Mouse (Mus musculus) heart, postnatal 14 days (tissue): ENCODE measurements at regions not wholly inside any gene's neighbourhood (a gene's known extent, or its start where the extent isn't known, plus 50 kb on each side); places are given as distances from the start of the nearest gene placed in this dataset.

Experiments used
- DNase-seq, 2 experiments: peaks; one replicate each; pipeline ENCODE4 v3.0.0; 2021 to 2022
- intact Hi-C: fragments of 180-260 bp; cut with DNase I; formaldehyde crosslinking; loops from one replicate; pipeline ENCODE4 v1.15.1; 2025

DNA sequence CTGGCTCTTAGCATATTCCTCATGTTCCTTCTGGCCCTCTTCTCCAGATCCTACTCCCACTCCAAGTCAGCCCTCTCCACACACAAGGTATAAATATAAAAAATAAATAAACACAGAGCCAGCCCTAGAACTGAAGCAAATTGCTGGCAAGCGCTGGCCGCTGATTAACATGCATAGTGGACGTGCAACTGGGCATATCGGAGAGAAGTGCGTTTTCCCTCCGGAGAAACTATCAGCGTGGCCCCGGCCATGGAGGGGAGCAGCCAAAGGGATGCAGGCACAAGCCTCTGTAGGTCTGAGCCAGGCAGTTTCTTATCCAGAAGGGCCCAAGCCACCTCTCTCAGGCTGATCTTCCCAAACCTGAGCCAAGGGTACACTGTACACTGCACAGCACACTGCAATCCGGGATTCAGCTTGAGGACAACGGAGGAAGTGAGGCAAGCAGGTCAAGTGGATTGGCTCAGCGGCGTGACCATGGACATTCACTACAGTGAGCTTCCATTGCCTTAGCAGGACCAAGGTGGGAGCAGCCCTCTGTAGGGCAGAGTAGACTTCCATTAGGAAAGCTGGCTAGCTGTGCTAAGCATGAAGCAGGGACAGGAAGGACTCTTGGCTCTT lies 131.3 kb upstream of the Pja1 start:
- intact Hi-C loops = no loop called here
- no peak for DNase-seq

DNA sequence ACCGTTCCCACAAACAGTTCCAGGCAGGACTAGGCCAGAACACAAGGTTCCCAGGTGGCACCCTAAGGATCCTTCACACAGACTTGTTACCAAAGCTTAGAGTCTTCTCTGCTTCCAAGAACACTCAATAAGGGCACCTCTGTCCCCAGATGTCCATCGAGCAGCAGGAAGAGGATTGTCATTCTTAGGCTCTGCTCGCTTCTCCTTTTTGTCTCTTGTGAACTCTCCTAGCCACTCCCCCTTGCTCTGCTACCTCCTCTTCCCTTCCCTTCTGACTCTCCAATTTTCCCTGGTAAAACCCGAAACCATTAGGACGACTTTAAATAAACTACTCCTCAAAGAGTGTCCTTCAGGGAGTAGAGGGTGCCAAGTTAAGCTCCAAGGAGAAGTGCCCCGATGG lies 124.4 kb upstream of the Pja1 start:
- intact Hi-C loops = no loop called here
- DNase-seq = no peak

DNA sequence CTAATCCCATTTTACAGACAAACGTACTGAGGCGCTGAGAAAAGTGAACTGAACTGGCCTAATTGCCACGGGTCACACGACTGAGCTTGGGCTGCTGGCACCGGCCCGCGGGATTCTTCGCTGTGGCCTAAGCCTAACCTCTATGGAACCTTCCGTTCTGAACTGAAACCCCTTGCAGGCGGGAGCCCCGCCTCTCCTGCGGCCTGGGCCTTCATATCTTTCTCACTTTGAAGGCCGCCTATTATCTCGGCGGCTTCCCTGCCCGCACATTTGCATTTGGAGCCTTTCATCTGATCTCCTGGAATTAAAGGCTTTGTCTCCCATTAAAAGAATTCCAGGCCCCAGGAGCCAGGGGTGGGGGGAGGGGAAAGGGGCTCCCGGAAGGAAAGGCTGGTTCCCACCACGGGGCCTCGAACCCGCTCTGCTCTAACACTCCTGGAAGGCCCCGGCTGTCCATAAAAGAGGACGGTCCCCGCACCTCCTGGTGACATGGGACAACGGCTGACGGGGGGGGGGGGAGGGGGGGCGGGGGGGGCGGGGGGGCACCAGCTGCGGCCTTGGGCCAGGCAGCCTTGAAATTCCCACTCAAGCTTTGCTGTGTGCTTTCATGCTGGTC lies 122.9 kb upstream of the Pja1 start:
- no peak for DNase-seq
- intact Hi-C loops = no loop called here

DNA sequence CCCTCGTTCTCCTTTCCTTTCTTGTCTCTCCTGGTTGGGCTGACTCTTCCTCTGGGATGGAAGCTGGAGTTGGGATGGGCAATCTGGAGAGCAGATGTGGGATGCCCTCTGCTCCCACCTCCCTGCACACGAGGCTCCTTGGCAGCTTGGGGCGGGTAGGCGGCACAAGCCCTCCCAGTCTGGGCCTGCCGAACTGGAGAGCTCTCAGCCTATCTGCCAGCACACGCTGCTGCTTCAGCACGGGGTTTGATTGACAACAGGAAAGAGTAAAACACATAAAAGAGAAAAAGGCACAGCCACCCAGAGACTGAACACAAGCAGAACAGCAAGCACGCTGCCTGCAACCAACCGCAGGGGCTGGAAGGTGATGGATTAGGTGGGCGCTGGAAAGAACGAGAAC lies 121.9 kb upstream of the Pja1 start:
- DNase-seq = no peak
- intact Hi-C loops = no loop called here

DNA sequence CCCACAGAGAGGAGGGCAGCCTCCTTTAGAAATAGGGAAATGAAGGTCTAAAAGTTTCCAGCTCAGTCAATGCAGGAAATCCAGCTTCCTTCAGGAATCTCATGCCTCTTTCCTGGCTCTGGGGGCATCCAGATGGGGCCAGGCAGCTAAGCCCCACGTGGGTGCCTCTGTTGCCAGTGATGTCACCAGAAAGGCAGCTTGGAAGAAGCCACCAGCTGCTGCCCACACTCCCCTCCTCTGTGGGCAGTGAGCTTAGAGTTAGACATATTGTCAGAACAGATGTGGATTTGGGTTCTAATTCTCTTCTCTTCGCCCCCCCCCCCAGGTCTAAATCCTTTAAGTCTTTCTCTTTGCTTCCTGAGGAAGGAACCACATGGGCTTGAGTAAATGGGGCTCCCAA lies 116.2 kb upstream of the Pja1 start:
- intact Hi-C loops = no loop called here
- DNase-seq = no peak

DNA sequence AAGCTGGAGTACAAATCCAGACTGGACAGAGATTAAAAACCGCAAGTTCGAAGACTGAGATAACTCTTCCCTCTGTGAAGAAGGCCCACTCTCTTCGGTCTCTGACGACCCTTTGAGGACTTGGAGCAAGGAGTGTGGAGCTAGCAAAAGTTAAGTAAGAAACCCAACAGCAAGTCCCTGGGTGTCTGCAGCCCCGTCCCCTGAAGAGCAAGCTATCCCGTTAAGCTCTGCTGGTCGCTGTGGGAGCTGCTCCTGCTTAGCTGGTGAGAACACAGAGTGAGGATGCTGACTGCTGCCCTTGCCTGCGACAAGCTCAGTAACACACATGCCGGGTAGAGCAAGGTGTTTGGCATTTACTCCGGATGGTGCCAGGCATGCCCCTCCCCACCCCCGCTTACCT lies 115.2 kb upstream of the Pja1 start:
- DNase-seq = no peak
- intact Hi-C loops = no loop called here

DNA sequence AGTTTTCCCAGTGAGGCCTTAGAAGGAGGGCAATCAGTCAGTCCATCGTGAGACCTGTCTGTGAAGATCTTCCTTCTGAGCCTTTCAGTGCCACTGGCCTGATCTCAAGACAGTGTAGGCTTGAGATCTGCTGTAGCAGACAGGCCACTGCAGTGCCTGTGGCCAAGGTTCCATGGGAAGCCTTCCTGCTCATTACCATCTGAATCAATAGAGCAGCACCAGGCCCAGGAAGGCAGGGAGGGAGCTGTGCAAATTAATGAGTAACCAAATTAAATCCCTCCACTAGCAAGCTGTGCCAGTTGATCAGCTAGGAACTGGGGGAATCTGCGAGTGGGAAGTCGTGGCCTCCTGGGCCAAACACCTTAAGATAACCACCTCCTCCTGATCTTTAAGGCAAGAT lies 114.6 kb upstream of the Pja1 start:
- intact Hi-C loops = no loop called here
- DNase-seq = no peak

DNA sequence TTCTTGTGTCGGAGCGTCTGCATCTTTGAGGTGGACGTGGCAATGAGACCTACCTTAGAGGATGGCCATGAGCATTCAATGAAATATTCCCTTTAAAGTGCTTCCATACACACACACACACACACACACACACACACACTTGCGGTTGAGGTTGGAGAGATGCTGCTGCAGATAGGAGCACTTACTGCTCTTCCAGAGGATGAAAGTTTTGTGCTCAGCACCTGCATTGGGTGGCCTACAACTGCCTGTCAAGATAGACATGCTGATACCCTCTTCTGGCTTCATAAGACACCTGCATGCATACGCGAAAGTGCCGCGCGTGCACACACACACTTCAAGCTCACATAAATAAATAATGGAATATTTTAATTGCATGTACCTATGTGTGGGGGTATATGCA lies 111.5 kb upstream of the Pja1 start:
- intact Hi-C loops = loop anchor here (5.0 kb wide), 1 partner anchor 75 kb away; no protein-coding TSS in a partner anchor
- no peak for DNase-seq

DNA sequence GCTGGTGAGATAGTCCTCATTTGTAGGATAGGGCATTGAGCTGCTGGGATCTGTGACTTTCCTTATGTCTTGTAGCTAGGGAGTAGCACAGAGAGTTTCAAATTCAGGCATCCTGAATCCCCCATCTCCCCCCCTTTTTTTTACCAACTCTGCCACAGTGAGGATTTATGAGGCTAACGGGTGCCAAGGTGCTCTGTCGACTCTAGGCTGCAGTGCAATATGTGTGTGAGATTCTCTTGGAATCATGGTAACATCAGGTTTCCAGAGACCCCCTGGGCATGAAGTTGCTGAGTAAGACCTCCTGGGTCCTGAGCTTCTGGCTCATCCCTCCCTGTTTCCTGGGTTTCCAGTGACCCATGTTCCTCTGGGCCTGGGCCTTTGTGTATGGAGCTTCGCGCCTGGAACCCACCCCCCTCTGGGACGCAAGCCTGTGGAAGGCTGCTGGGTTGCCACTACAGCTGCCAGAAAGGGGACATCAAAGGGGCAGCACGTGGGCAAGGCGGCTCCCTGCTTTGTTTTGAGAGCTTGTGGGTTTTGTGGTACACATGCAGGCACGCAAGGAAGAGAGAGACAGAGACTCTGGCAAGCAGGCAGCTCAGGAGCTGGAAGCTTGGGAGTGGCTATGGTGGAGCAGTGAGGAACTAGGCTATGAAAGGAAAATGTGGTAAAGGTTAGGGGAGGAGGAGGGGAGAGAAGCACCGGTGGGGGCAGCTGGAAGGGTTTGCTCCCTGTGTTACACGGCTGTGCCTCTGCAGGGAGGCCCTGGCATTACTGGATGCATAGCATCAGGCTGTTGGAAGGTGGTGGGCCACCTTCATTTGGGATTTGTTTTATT lies 110.8 kb upstream of the Pja1 start:
- intact Hi-C loops = loop anchor here (5.0 kb wide), 1 partner anchor 75 kb away; no protein-coding TSS in a partner anchor
- DNase-seq = no peak

DNA sequence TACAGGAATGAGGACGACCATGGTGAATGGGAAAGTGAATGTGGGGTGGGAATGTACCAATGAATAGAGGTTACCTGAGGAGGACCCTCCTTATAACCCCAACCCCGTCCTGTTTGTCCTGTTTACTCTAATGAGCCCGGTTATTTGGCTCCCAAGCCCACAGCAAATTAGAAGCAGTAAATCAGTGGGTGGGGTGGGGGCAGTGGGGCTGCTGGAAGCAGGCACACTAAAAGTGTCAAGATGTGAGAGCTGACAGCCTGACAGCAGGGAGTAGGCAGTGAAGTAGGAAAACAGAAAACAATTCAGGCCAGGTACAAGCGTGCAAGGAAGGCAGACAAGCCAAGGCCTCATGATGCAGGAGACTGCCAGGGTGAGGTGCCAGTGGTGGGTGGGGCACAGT lies 108.1 kb upstream of the Pja1 start:
- intact Hi-C loops = no loop called here
- no peak for DNase-seq

DNA sequence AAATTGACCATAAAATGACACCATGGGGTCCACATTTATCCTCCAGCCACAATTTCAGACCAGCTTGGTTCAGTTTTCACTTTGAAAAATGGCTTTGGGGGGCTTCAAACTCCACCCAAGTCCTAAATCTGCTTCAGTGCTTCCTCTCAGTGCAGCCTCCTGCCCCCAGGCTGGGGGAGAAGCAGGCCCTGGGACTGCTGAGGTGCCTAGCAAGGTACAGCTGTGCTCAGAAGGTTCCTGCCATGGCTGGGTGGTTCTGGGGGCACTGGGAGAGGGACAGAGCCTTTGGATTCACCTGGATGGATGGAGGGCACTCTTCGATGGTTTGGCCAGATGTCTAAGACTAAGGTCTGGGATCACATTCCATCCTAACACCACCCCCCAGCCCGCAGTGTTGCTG lies 107.7 kb upstream of the Pja1 start:
- intact Hi-C loops = no loop called here
- no peak for DNase-seq

DNA sequence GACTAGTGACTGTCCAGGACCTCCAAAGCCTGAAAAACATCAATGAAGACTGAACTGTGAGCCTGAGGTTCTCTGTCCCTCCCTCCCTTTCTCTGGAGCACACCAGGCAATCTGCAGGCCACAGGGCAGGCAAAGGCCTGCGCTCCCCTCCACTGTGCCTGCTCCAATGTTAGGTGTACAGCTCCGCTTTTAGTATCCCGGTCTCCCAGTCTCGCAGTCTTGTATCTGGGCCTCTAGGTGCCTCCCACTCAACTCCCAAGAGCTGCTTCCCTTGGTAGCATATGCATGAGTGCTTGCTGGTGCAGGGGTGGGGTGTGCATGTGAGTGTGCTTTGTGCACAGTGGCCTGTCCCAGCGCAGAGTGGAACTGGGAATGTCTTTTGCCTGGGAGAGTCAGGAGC lies 104.0 kb upstream of the Pja1 start:
- no peak for DNase-seq
- intact Hi-C loops = loop anchor here (2.0 kb wide), 2 partner anchors 52 to 444 kb away; no protein-coding TSS in a partner anchor

DNA sequence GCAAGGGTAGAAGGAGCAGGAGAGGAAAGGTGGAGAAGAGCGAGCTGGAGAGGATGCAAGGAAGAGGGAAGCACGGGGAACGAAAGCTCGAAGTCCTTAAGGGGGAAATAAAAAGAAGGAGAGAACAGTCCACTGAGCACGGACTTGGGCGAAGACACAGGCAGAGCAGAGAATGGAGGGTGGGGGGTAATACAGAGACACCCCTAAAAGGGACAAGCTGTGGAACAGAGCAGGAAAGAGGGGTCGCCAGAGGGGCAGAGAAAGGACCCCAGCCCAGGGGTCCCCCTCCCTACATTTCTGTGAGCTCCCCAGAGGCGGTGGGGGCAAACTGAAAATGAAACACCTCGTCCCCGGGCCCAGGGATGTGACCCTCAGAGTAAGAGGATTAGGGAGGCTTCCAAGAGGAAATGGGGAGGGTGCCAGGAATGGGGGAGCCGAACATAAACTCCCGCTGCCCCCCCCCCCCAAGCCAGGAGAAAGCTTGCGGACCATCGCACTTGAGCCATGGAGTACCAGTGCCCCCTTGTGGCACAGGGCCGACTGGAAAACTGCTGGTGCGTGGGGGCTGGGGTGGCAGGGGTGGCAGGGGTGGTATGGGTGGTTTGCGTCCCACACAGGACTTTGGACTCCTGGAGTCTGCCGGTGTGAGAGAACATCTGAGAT lies 103.5 kb upstream of the Pja1 start:
- intact Hi-C loops = loop anchor here (2.0 to 5.0 kb wide), 4 partner anchors 52 to 444 kb away; no protein-coding TSS in a partner anchor
- peak; percentile 58 to 72 for DNase-seq

DNA sequence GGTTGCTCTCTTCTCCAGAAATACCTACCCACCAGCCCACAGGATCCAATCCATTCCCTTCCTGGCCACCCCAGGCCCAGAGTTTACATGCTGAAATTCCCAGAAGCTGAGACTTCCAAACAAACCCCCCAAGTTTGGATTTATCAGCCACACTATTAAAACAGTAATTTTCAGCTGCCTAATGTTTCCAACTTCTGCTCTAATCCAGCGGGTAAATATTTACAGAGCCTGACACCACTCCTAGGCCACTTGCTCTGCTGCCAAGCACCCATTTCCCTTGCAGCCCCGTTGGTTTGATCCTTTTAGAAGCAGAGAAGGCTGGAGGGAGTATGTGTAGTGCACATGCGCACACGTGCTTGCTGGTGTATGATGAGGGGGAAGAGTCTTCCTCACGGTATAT lies 99.1 kb upstream of the Pja1 start:
- DNase-seq = no peak
- intact Hi-C loops = loop anchor here (5.0 kb wide), 2 partner anchors 108 to 208 kb away; no protein-coding TSS in a partner anchor

DNA sequence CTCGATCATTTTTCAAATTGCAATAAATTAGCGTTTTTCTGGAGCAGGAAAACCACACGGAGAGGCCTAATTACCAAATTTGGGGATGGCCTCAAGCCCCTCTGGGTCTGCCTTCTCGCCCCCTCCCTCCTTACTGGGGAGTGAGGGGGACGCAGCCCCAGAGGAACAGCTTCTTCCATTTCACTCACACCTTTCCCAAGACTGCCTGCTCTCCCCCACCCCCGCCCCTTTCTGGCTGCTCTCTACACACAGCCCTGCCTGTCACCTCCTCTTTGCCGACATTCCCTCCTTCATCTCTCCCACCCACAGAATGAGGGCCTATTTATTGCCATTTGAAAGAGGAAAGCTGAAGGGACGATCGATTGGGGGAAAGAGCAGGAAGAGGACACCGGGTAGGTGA lies 97.2 kb upstream of the Pja1 start:
- intact Hi-C loops = no loop called here
- no peak for DNase-seq

DNA sequence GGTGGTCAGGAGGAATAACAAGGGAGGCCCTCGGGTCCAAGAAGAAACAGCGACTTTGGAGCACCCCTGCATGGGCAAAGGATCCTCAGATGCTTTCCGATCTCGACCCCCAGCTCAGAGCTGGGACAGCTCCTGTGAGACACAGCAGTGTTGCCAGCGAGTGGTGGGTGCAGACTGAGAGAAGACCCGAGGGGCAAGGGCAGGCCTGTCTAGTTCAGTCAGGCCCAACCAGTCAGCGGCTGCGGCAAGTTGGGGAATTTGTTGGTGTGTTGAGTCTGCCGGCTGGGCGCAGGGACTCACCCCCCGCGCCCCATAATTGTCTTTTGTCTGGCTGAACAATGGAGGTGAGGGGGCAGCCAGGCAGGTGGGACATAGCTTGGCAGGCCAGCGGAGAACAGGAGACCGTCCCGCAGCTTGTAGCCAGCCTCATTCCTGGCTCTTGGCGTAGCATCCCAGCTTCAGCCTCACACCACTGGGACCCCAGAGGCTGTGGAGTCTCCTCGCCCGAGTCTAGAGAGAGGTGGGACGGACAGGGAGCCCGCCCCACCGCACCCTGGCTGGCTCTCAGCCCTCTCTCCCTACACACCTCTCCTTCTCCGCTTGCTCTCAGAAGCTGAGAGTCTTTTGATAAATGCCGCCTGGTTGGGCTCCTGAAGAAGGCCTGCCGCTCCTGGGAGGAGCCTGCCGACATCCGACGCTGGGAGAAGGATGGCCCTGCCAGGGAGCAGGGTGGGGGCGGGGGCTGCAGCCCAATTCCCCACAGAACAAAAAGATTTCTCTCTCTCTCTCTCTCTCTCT lies 96.5 kb upstream of the Pja1 start:
- peak in 1 of 2 experiments; percentile 9 for DNase-seq
- intact Hi-C loops = no loop called here

DNA sequence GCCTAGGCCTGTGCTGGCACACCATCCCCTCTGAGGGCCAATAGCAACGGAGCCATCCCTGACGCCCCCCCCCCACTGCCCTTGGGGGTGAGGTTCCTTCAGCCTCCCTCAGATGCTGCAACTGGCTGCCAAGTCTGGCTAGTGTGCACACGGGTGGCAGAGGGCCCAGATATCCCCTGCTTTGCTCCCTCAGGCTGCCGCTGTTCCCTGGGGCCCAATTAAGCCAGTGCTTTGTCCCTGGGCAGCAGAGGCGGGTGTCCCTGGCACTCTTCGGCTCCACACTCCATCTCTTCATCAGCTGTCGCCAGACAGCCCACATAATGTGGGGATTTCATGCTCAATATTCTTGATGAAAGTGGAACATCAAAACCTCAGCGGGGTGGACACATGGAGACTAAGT lies 90.9 kb upstream of the Pja1 start:
- DNase-seq = no peak
- intact Hi-C loops = no loop called here

DNA sequence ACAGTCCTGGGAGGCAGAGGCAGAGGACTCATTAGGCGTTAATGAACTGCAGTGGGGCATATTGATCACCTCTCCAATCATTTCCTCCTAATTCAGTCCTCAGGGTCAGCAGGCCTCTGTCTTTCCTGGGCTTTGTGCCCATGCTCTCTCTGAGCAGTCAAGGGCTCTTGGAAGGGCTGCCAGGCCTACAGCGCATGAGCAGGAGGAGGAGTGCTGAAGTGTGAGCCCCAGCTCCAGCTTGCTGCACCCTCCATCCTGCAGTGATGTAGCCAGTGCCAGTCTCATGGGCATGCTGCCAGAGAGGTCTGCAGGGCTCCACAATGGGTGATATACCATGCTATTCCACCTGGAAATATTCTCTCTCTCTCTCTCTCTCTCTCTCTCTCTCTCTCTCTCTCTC lies 89.6 kb upstream of the Pja1 start:
- DNase-seq = peak in 1 of 2 experiments; percentile 37

DNA sequence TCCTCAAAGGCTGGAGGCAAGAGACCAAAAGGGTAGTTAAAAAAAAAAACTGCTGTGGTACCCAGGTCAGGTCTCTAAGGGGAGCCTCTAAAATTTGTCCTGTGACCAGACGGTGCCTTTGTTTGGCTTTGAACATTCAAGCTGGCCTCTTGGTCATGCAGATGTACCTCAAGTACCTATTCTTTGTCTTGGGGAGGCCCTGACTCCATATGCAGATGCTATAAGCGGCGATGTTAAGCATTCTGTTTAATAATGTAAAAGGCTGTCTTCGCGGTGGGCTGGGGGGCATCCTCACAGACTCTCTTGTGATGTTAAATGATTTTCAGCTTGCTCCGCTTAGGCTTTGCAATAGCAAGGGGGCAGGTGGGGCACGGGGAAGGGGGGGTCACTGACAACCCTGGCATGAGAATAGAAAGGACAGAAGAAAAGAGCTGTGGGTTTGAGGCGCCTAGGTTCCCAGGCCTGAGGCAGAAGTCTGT lies 85.8 kb upstream of the Pja1 start:
- intact Hi-C loops = no loop called here
- no peak for DNase-seq

More for the DNA sequence above, 89.6 kb upstream of the Pja1 start:
- intact Hi-C loops = no loop called here
